Comparison of ENCODE assay signal across 9 mouse cellular contexts in the genomic region with DNA sequence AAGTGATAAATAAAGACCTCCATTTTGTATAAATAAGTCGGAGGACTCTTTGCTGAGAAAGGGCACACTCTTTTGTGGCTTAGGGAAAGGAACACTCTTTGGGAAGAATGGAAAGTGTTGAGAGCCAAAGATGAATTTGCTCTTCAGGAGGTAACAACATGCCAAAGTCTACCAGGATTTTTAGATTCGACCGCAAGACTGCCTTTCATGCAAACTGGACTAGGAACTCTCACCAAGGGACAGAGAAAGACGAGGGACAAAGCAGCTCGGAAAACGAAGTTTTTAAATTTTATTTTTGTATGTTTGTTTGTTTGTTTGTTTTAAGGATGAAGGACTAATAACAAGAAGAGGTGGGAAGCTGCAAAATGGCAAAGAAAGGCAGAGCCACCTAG. TPM values are rescaled to one million over a fixed set of nuclear protein-coding genes. Genes with fewer than 3 reads are reported as not detected.
A peak's percentile ranks its signal among the peaks of the same experiment; 100 is the strongest.
DNase-seq lines count a peak whose midpoint lies in the region; ATAC-seq and TF ChIP-seq lines count a peak whose summit lies in the region.
"Had no signal": no experiment of that assay in that cellular context is flagged by ENCODE, and none has a peak within 500 bp of the region (broad histone marks: within the 10 kb centered on the region; RNA-seq: fewer than 3 reads in every experiment).

No protein-coding gene starts in this region.

- no peak for DNase-seq in heart, embryonic 10.5 days (ENCODE audit: low spot score)
- DNase-seq in heart, postnatal 36 days = no peak
- no peak for DNase-seq in forebrain, postnatal 0 days
- DNase-seq in midbrain, embryonic 10.5 days (ENCODE audit: low spot score) = no peak
- DNase-seq in frontal cortex, postnatal 14 days (ENCODE audit: low spot score in 2 of 2) = no peak

- H3K27me3 ChIP-seq in heart, embryonic 10.5 days (ENCODE audit: insufficient read depth, poor library complexity, severe bottlenecking) = peaks cover 15% of the 10 kb centered on the region; the same call in 1 of the 2 replicates
- H3K27me3 ChIP-seq in E14TG2a.4 (ENCODE audit: insufficient read depth, low read length) = peaks cover 37% of the 10 kb centered on the region
- H3K27me3 ChIP-seq in forebrain, postnatal 0 days (ENCODE audit: insufficient read depth, low read length) = no peaks in the 10 kb centered on the region
- peaks cover 18% of the 10 kb centered on the region for H3K27me3 ChIP-seq in midbrain, embryonic 10.5 days (ENCODE audit: low read depth, poor library complexity, severe bottlenecking)

- peak overlapping the region; percentile 71 for H3K9ac ChIP-seq in forebrain, postnatal 0 days

- H3K4me2 ChIP-seq in forebrain, postnatal 0 days (ENCODE audit: low read depth) = peak overlapping the region; percentile 78

- peak overlapping the region; percentile 65 for H3K4me3 ChIP-seq in heart, embryonic 10.5 days
- H3K4me3 ChIP-seq in E14TG2a.4 (replicated peaks; ENCODE audit: low read length) = peak overlapping the region; percentile 77
- peak overlapping the region; percentile 71 for H3K4me3 ChIP-seq in forebrain, postnatal 0 days (ENCODE audit: low read depth, low read length)
- H3K4me3 ChIP-seq in midbrain, embryonic 10.5 days = peak overlapping the region; percentile 67

- no peak for TF ChIP-seq CTCF in E14TG2a.4 (conservative IDR thresholded peaks at IDR 0.05; ENCODE audit: low read length)
- no peak for TF ChIP-seq CTCF in forebrain, postnatal 0 days (IDR thresholded peaks at IDR 0.05; ENCODE audit: low read depth)

- no peaks in the 10 kb centered on the region for H3K36me3 ChIP-seq in heart, embryonic 10.5 days
- no peaks in the 10 kb centered on the region for H3K36me3 ChIP-seq in E14TG2a.4 (ENCODE audit: insufficient read depth, low read length)
- no peaks in the 10 kb centered on the region for H3K36me3 ChIP-seq in forebrain, postnatal 0 days (ENCODE audit: insufficient read depth)
- no peaks in the 10 kb centered on the region for H3K36me3 ChIP-seq in midbrain, embryonic 10.5 days

- ATAC-seq in forebrain, postnatal 0 days = 0 out of 2 replicates have a peak, but pooled peaks have one; percentile 0
- no peak for ATAC-seq in frontal cortex, adult (ENCODE audit: low TSS enrichment)
- no peak for ATAC-seq in megakaryocyte-erythroid progenitor cell, adult 5-6 weeks (replicated peaks; ENCODE audit: low FRiP score, low TSS enrichment, poor library complexity, severe bottlenecking)

- 29% methylated on average over 6 of the region's 6 CpGs for WGBS in heart, embryonic 10.5 days
- WGBS in forebrain, postnatal 0 days = 7% methylated on average over 6 of the region's 6 CpGs
- 19% methylated on average over 6 of the region's 6 CpGs for WGBS in midbrain, embryonic 10.5 days

- H3K4me1 ChIP-seq in heart, embryonic 10.5 days = no peaks in the 10 kb centered on the region
- H3K4me1 ChIP-seq in E14TG2a.4 (replicated peaks; ENCODE audit: low read depth, low read length) = peaks cover 19% of the 10 kb centered on the region
- 0 out of 2 replicates have a peak, but pooled peaks cover 5% of the 10 kb centered on the region for H3K4me1 ChIP-seq in forebrain, postnatal 0 days (ENCODE audit: insufficient read depth)
- peaks cover 22% of the 10 kb centered on the region for H3K4me1 ChIP-seq in midbrain, embryonic 10.5 days

- no peak overlapping the region for H3K27ac ChIP-seq in heart, embryonic 10.5 days
- H3K27ac ChIP-seq in forebrain, postnatal 0 days (ENCODE audit: low read depth, low read length) = peak overlapping the region; percentile 60; the same call in 1 of the 2 replicates
- H3K27ac ChIP-seq in midbrain, embryonic 10.5 days (replicated peaks) = peak overlapping the region; percentile 83

- intact Hi-C loops in heart, postnatal 36 days (cut with DNase I) = no loop called here

- H3K9me3 ChIP-seq in heart, embryonic 10.5 days = no peaks in the 10 kb centered on the region
- H3K9me3 ChIP-seq in E14TG2a.4 (ENCODE audit: low read length) = no peaks in the 10 kb centered on the region
- no peaks in the 10 kb centered on the region for H3K9me3 ChIP-seq in forebrain, postnatal 0 days (ENCODE audit: low read length)
- no peaks in the 10 kb centered on the region for H3K9me3 ChIP-seq in midbrain, embryonic 10.5 days (replicated peaks)

RNA-seq across cellular contexts. Expression of gene Plcxd3, which starts 0.3 kb away (rescaled TPM):
- 1.6 and 2.9 TPM in 2 replicates for polyA plus RNA-seq in heart, embryonic 10.5 days (2016; fragmentation: Nextera tagmentation; extraction: Ambion mirVana)
- under 1 TPM; 0.14 to 0.39 TPM for total RNA-seq in heart, postnatal 36 days (2021)
- 53.5 and 61.5 TPM in 2 replicates for total RNA-seq in forebrain, postnatal 0 days (2014; rRNA removed)
- polyA plus RNA-seq in forebrain, postnatal 0 days (2015; fragmentation: Nextera tagmentation; extraction: Ambion mirVana) = 33.6 and 76.2 TPM in 2 replicates
- 7.9 and 13.1 TPM in 2 replicates for polyA plus RNA-seq in midbrain, embryonic 10.5 days (2016; fragmentation: Nextera tagmentation; extraction: Ambion mirVana)
- total RNA-seq in megakaryocyte-erythroid progenitor cell, adult 5-6 weeks (2014; fragmentation: Nextera tagmentation) = not detected in 2 replicates
- total RNA-seq in megakaryocyte-erythroid progenitor cell, adult 5-6 weeks (2017) = not detected in 2 replicates
- polyA plus RNA-seq: C2C12 had no signal

Comparison
In these comparisons a context has a peak if more than half of its experiments do, and no peak if none do; other contexts are left out.
1. RNA of gene Plcxd3, which starts 0.3 kb away (total RNA-seq): 53.5 to 61.5 TPM in forebrain, postnatal 0 days; 0.14 to 0.39 TPM in heart, postnatal 36 days and not detected in megakaryocyte-erythroid progenitor cell, adult 5-6 weeks; every median in the first group is over 10 times any median in the second.
2. Peak in every context shown above with its lines, with median percentiles within 50 percentile points of each other: H3K4me3 ChIP-seq.